Mouse (Mus musculus) G1E-ER4 (cell line): ENCODE data around the gene Pibf1. TPM values are rescaled to one million over a fixed set of nuclear protein-coding genes. Genes with fewer than 3 reads are reported as not detected.

Source experiments
- GATA1 ChIP-seq: IDR thresholded peaks from one replicate; pipeline ENCODE4 v1.8.0; 2012; ENCODE audit warnings: low read length, inconsistent platforms
- polyA plus RNA-seq: library from polyadenylated mRNA; stranded (reverse); fragments of >175 nt; gene quantifications from 2 replicates; pipeline ENCODE4 v1.2.3, GENCODE M21; 2012

The Pibf1 gene
- polyA plus RNA-seq, 1 experiment, result 0.71 TPM

- no peak for TF ChIP-seq GATA1
These were observed 27.5 kb downstream of the Pibf1 start for GRCm38 (mm10) chr14:99126713-99127112.

- TF ChIP-seq GATA1, result no peak
These were observed 28.3 kb downstream of the Pibf1 start for GRCm38 (mm10) chr14:99127509-99127908.

- TF ChIP-seq GATA1, result no peak
These were observed 29.8 kb downstream of the Pibf1 start for GRCm38 (mm10) chr14:99129050-99129449.

- TF ChIP-seq GATA1, result no peak
These were observed 34.8 kb downstream of the Pibf1 start for GRCm38 (mm10) chr14:99134048-99134447.

- no peak for TF ChIP-seq GATA1
These were observed 36.5 kb downstream of the Pibf1 start for GRCm38 (mm10) chr14:99135761-99136160.

GRCm38 (mm10) chr14:99136297-99136696 lies 37.1 kb downstream of the Pibf1 start:
- no peak for TF ChIP-seq GATA1

GRCm38 (mm10) chr14:99140036-99140435 lies 40.8 kb downstream of the Pibf1 start:
- TF ChIP-seq GATA1, result no peak

- TF ChIP-seq GATA1, result no peak
These were observed 42.8 kb downstream of the Pibf1 start for GRCm38 (mm10) chr14:99141786-99142633.

- TF ChIP-seq GATA1, result no peak
These were observed 47.6 kb downstream of the Pibf1 start for GRCm38 (mm10) chr14:99146841-99147240.

GRCm38 (mm10) chr14:99152683-99153082 lies 53.5 kb downstream of the Pibf1 start:
- no peak for TF ChIP-seq GATA1

- no peak for TF ChIP-seq GATA1
These were observed 60.7 kb downstream of the Pibf1 start for GRCm38 (mm10) chr14:99159940-99160339.

- no peak for TF ChIP-seq GATA1
These were observed 63.8 kb downstream of the Pibf1 start for GRCm38 (mm10) chr14:99163051-99163450.

- no peak for TF ChIP-seq GATA1
These were observed 75.0 kb downstream of the Pibf1 start for GRCm38 (mm10) chr14:99174138-99174745.

GRCm38 (mm10) chr14:99176559-99176958 lies 77.3 kb downstream of the Pibf1 start:
- TF ChIP-seq GATA1, result no peak

GRCm38 (mm10) chr14:99190153-99190790 lies 91.0 kb downstream of the Pibf1 start:
- TF ChIP-seq GATA1, result no peak

GRCm38 (mm10) chr14:99205865-99206264 lies 106.6 kb downstream of the Pibf1 start:
- no peak for TF ChIP-seq GATA1
